Mouse (Mus musculus): ENCODE measurements around the gene Pard3b.

GRCm38 (mm10) chr1:62529941-62530340 is 891.3 kb downstream of the Pard3b start:
- TF ChIP-seq CTCF (IDR thresholded peaks at IDR 0.05; ENCODE audit: low read depth, low read length) (no peak), POLR2A (IDR thresholded peaks at IDR 0.05; ENCODE audit: insufficient read depth, low read length) (no peak)

Measured in ES-Bruce4 (cell line).